Mouse (Mus musculus) hindbrain, embryonic 14.5 days (tissue): Measurements from ENCODE around the gene Zdhhc3. TPM values are rescaled to one million over a fixed set of nuclear protein-coding genes. Genes with fewer than 3 reads are reported as not detected.

ENCODE experiments used
- ATAC-seq: fragments of 200-750 bp; cut with Nextera tagmentation; 2 replicates; pipeline ENCODE4 v1.8.0; 2017; ENCODE audit warnings: moderate number of reproducible peaks, mild to moderate bottlenecking, moderate TSS enrichment, moderate library complexity; ENCODE audit not compliant: low FRiP score
- DNase-seq: peaks from one replicate; pipeline ENCODE4 v3.0.0-alpha.2; 2015; ENCODE audit warnings: low spot score
- H3K27ac ChIP-seq: fragments of 300-500 bp; sonication (generic); 2 replicates; pipeline ENCODE4 v1.5.1; 2014; ENCODE audit warnings: mild to moderate bottlenecking, moderate library complexity
- H3K27me3 ChIP-seq: fragments of 300-500 bp; sonication (generic); 2 replicates; pipeline ENCODE4 v1.6.1; 2014; ENCODE audit warnings: mild to moderate bottlenecking, low read length, mixed read lengths; ENCODE audit not compliant: control insufficient read depth, insufficient read depth
- H3K36me3 ChIP-seq: fragments of 300-500 bp; sonication (generic); replicated peaks from 2 replicates; pipeline ENCODE4 v1.6.1; 2014; ENCODE audit not compliant: control insufficient read depth, insufficient read depth
- H3K4me1 ChIP-seq: fragments of 300-500 bp; sonication (generic); replicated peaks from 2 replicates; pipeline ENCODE4 v1.6.1; 2014; ENCODE audit warnings: antibody characterized with exemption, low read length, mixed read lengths; ENCODE audit not compliant: control insufficient read depth, insufficient read depth
- H3K4me2 ChIP-seq: fragments of 300-500 bp; sonication (generic); replicated peaks from 2 replicates; pipeline ENCODE4 v1.6.1; 2014; ENCODE audit warnings: mild to moderate bottlenecking, moderate library complexity
- H3K4me3 ChIP-seq: fragments of 300-500 bp; sonication (generic); replicated peaks from 2 replicates; pipeline ENCODE4 v1.5.1; 2014; ENCODE audit warnings: mild to moderate bottlenecking, low read length
- H3K9ac ChIP-seq: fragments of 300-500 bp; sonication (generic); 2 replicates; pipeline ENCODE4 v1.6.1; 2014
- H3K9me3 ChIP-seq: fragments of 300-500 bp; sonication (generic); 2 replicates; pipeline ENCODE4 v1.6.1; 2016; ENCODE audit warnings: low read length; ENCODE audit not compliant: control insufficient read depth
- WGBS: fragments of 180-500 bp; shearing (Covaris S2); extraction: QIAGEN DNeasy Blood & Tissue Kit; methylation state at CpG from one replicate; pipeline ENCODE4 v1.1.7; 2014; 5-methylcytosine and 5-hydroxymethylcytosine counted together
- polyA plus RNA-seq: library from polyadenylated mRNA; unstranded; fragments of >200 nt; fragmentation: Nextera tagmentation; extraction: Ambion mirVana; gene quantifications from 2 replicates; pipeline ENCODE4 v1.2.1, GENCODE M21; 2014

Gene Zdhhc3
- polyA plus RNA-seq, 1 experiment from 2014 or later = 63.6 TPM

DNA sequence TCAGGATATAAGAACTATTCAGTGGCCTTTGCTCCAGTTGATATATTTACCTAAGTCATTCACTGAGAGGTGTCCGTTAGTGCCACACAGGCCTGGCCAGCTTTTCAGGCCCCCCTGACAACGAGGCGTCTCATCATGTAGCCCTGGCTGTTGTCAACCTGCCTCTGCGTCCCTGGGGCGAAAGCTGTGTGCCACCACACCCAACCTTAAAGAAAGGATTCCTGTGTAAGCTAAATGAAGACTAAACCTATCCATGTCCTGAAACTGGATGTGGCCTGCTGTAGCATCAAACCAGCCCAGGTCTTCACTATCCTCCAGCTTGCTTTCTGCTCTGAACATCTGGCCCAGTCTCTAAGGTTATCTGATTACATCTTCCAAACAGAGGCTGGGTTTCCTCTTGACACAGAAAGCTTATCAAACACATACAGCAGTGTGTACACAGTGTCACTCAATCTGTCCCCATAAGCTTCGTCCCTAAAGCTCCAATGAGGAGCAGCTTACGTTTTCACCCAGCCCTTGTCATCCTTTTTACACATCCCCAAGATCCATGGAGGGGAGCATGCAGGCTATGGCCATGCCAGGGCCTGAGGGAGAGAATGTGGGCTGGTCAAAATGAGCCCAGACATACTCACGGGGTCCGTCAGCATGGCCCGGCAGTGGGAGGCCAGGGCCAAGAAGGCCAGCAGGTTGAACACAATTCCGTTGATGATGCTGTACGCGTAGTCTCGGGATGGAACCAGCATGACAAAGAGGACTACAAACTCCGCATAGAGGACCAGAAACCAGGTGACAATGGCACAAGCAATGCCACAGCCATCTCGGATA lies 13.2 kb downstream of the Zdhhc3 start:
- H3K9me3 ChIP-seq = no peaks in the 10 kb centered on the region
- H3K27me3 ChIP-seq = no peaks in the 10 kb centered on the region
- peaks cover 61% of the 10 kb centered on the region for H3K36me3 ChIP-seq
- no peak overlapping the region for H3K4me2 ChIP-seq
- no peaks in the 10 kb centered on the region for H3K4me1 ChIP-seq
- H3K9ac ChIP-seq = no peak overlapping the region
- ATAC-seq (no peak), DNase-seq (no peak)
- H3K27ac ChIP-seq = no peak overlapping the region
- H3K4me3 ChIP-seq = no peak overlapping the region
- 95% methylated on average over 16 of the region's 16 CpGs for WGBS

DNA sequence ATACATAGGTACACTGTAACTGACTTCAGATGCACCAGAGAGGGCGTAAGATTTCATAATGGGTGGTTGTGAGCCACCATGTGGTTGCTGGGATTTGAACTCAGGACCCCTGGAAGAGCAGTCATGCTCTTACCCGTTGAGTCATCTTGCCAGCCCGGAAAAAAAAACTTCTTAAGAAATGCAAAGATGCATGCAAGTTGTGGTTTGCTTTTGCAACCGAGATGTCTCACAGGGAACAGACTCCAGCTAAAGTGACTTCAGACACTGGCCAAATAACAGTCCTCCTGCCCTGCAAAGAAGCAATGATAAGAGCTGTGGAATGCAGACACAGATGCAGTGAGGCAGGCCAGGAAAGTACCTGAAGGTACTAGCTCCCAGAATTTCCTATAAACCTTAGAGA lies 22.2 kb downstream of the Zdhhc3 start:
- ATAC-seq (no peak), DNase-seq (no peak)
- H3K4me3 ChIP-seq = no peak overlapping the region
- no peak overlapping the region for H3K27ac ChIP-seq
- no peaks in the 10 kb centered on the region for H3K9me3 ChIP-seq
- 91% methylated on average over 4 of the region's 4 CpGs for WGBS
- H3K4me2 ChIP-seq = no peak overlapping the region
- no peak overlapping the region for H3K9ac ChIP-seq
- H3K36me3 ChIP-seq = peaks cover 74% of the 10 kb centered on the region
- no peaks in the 10 kb centered on the region for H3K4me1 ChIP-seq
- no peaks in the 10 kb centered on the region for H3K27me3 ChIP-seq

DNA sequence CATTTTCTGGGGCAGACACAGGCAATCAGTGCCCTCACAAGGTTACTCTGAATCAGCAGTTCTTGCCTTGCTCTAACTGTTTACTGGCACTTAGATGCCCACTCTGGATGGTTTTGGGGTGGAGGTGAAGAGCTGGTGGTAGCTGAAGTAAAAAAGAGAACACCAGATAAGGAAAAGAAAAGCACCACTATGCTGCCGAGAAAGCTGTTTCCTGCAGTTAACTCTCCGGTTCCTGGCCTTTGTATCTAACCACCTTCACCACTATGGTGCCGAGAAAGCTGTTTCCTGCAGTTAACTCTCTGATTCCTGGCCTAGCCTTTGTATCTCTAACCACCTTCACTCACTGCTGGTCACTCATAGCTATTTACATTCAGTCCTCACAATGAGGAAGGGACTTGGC lies 25.4 kb downstream of the Zdhhc3 start:
- DNase-seq (no peak), ATAC-seq (no peak)
- no peak overlapping the region for H3K9ac ChIP-seq
- H3K27me3 ChIP-seq = no peaks in the 10 kb centered on the region
- no peaks in the 10 kb centered on the region for H3K9me3 ChIP-seq
- H3K4me3 ChIP-seq = no peak overlapping the region
- WGBS = 83% methylated on average over 3 of the region's 3 CpGs
- no peak overlapping the region for H3K4me2 ChIP-seq
- H3K4me1 ChIP-seq = no peaks in the 10 kb centered on the region
- no peak overlapping the region for H3K27ac ChIP-seq
- H3K36me3 ChIP-seq = peaks cover 76% of the 10 kb centered on the region

DNA sequence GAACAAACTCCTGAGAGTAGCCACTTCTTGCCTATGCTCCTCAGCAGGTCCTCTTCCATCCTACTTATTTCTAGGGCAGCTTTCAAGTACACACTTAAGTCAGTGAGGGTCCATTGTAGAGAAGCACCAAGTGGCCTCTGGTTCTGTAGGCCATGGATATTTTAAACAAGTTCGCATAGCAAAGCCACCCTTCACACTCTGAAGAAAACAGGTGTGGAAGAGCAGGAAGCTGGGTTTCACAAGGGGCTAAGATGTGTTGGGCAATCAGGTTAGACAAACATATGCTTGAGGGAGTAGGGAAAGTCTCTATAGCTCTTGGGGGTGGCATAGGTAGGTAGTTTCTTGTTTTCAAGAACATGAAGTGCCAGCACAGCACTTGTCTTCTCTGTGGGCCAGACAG lies 27.6 kb downstream of the Zdhhc3 start:
- Histone ChIP-seq H3K27ac (no peak overlapping the region), H3K9ac (no peak overlapping the region), H3K4me1 (no peaks in the 10 kb centered on the region), H3K9me3 (no peaks in the 10 kb centered on the region), H3K4me3 (no peak overlapping the region), H3K4me2 (no peak overlapping the region), H3K27me3 (no peaks in the 10 kb centered on the region), H3K36me3 (peaks cover 93% of the 10 kb centered on the region)
- no peak for DNase-seq
- 90% methylated on average over 1 of the region's 1 CpGs for WGBS
- no peak for ATAC-seq

DNA sequence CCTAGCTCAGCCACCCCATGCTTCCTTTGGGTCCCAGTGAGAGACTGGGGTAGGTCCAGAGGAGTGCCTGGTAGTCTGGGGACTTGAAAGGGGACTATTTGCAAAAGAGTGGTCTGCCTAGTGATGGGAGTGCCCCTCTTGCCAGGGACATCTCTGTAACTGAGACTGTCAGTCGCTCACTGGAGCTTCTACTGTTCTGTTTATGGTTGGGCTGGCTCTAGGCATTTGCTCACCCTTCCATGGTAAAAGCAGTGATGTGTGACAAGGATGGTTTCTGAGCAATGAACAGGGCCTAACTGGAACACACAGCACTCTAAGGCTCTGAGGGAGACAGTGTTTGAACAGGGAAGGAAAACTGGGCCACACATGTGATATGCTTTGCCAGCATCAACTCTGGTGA lies 32.2 kb downstream of the Zdhhc3 start:
- ATAC-seq (no peak), DNase-seq (no peak)
- H3K36me3 ChIP-seq = peaks cover 95% of the 10 kb centered on the region
- no peaks in the 10 kb centered on the region for H3K27me3 ChIP-seq
- no peak overlapping the region for H3K9ac ChIP-seq
- no peak overlapping the region for H3K4me2 ChIP-seq
- H3K9me3 ChIP-seq = no peaks in the 10 kb centered on the region
- no peak overlapping the region for H3K27ac ChIP-seq
- no peaks in the 10 kb centered on the region for H3K4me1 ChIP-seq
- WGBS = 74% methylated on average over 1 of the region's 1 CpGs
- no peak overlapping the region for H3K4me3 ChIP-seq

DNA sequence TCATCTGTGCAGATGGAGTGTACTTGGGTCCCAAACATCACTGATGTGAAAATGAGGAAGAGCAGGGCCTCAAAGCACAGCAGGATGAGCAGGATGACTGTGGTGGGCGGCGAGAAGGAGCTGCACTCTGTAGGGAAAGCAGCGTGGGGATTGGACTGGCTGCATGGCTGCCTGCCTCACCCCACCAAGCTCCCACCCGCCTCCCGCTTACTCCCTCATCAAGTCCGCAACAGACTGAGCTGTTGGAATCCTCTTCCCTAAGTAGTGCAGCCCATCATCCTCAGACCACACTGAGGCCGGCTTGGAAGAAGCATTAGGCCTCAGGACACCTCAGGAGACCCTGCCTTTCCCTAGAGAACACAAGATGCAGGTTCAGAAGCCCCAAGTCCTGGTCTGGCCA lies 32.6 kb downstream of the Zdhhc3 start:
- H3K36me3 ChIP-seq = peaks cover 90% of the 10 kb centered on the region
- no peak for ATAC-seq
- 91% methylated on average over 7 of the region's 7 CpGs for WGBS
- H3K9ac ChIP-seq = no peak overlapping the region
- no peak overlapping the region for H3K4me3 ChIP-seq
- H3K4me1 ChIP-seq = no peaks in the 10 kb centered on the region
- no peak for DNase-seq
- no peak overlapping the region for H3K27ac ChIP-seq
- H3K27me3 ChIP-seq = no peaks in the 10 kb centered on the region
- no peaks in the 10 kb centered on the region for H3K9me3 ChIP-seq
- H3K4me2 ChIP-seq = no peak overlapping the region

DNA sequence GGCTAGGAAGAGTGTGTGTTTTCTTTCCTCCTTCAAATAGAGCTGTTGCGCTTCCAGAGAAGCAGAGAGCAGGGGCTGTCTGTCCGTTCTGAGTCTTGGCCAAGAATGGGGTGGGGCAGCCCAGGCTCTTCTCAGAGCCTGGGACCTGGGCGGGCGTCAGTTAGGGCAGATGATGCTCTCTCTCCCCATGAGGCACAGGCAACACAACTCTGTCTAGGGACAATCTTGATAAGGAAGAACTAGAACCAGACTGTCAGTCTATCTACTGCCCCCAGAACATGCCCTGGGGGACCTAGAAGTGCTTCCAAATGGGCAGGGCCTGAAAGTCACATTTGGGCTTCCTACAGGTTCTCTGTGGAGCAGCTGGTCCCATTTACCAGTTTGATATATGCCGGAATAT lies 33.9 kb downstream of the Zdhhc3 start:
- H3K27me3 ChIP-seq = no peaks in the 10 kb centered on the region
- no peak overlapping the region for H3K27ac ChIP-seq
- DNase-seq = no peak
- peaks cover 78% of the 10 kb centered on the region for H3K36me3 ChIP-seq
- H3K4me3 ChIP-seq = no peak overlapping the region
- H3K9me3 ChIP-seq = no peaks in the 10 kb centered on the region
- 92% methylated on average over 5 of the region's 5 CpGs for WGBS
- no peak overlapping the region for H3K9ac ChIP-seq
- no peak overlapping the region for H3K4me2 ChIP-seq
- no peaks in the 10 kb centered on the region for H3K4me1 ChIP-seq
- ATAC-seq = no peak

DNA sequence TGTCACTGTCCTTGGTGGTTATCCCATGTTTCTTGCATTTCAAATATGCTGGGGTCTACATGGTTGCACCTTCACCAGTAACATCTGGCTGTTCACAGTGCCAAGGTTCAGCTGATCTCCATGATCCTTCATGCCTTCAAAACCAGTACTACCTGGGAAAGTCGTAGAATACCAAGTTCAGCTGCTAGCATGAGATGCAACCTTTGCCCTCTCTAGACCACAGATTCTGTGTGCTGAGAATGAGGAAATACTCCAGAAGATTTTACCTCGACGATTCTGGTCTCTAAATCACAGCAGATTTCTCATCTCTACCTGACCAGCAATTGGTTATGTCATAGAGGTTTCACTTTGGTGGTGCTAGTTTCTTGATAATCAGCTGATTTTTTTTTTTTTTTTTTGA lies 52.8 kb downstream of the Zdhhc3 start:
- WGBS = 89% methylated on average over 3 of the region's 3 CpGs

DNA sequence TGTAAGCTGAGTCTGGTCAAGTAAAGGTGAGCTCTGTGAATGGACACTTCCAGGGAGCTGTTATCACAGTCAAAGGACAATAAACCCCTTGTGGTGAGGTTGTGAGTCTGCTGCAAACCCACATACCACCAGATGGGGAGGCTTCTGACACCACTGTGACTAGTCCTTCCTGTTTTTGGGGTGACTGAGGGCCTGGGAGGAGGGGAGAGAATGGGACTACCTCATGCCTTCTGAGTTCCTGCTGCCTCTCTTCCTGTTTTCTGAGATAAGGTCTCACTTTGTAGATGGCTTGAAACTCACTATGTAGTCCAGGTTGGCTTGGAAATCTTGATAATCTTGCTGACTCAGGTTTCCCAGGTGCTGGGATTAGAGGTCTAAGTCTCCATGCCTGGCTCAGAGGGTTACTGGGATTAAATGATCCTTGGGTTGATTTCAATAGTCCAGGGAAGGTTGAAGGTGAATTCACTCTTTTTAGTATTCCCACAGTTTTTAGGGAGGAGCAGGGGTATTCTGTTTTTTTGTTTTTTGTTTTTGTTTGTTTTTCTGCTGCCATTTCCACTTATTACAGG lies 54.2 kb downstream of the Zdhhc3 start:
- H3K4me1 ChIP-seq = no peaks in the 10 kb centered on the region
- no peak overlapping the region for H3K27ac ChIP-seq
- H3K9ac ChIP-seq = no peak overlapping the region
- no peak for ATAC-seq
- H3K27me3 ChIP-seq = no peaks in the 10 kb centered on the region
- H3K9me3 ChIP-seq = no peaks in the 10 kb centered on the region
- no peak overlapping the region for H3K4me2 ChIP-seq
- no peak for DNase-seq
- H3K36me3 ChIP-seq = no peaks in the 10 kb centered on the region
- no peak overlapping the region for H3K4me3 ChIP-seq

More for the DNA sequence above, 52.8 kb downstream of the Zdhhc3 start:
- DNase-seq (no peak), ATAC-seq (no peak)
- H3K9me3 ChIP-seq = no peaks in the 10 kb centered on the region
- no peak overlapping the region for H3K4me3 ChIP-seq
- H3K27ac ChIP-seq = no peak overlapping the region
- no peak overlapping the region for H3K4me2 ChIP-seq
- no peak overlapping the region for H3K9ac ChIP-seq
- H3K4me1 ChIP-seq = no peaks in the 10 kb centered on the region
- H3K27me3 ChIP-seq = no peaks in the 10 kb centered on the region
- H3K36me3 ChIP-seq = no peaks in the 10 kb centered on the region
